Mouse (Mus musculus): ENCODE data around the gene Wdr62.

GRCm38 (mm10) chr7:30323795-30324194 is 43.6 kb upstream of the Wdr62 start, which contains the start of gene Sdhaf1:
- no peak for TF ChIP-seq CTCF (IDR thresholded peaks at IDR 0.05; ENCODE audit: low read depth, low read length)
- TF ChIP-seq POLR2A (IDR thresholded peaks at IDR 0.05; ENCODE audit: insufficient read depth, low read length): no peak

Data from ES-Bruce4 (cell line).